Mouse (Mus musculus) liver, embryonic 14.5 days (tissue): ENCODE measurements at regions not wholly inside any gene's neighbourhood (a gene's known extent, or its start where the extent isn't known, plus 50 kb on each side); places are given as distances from the start of the nearest gene placed in this dataset.

Experiments used
- ATAC-seq: fragments of 200-750 bp; cut with Nextera tagmentation; 2 replicates; pipeline ENCODE4 v1.8.0; 2017; ENCODE audit warnings: moderate number of reproducible peaks, mild to moderate bottlenecking, moderate library complexity; ENCODE audit not compliant: insufficient read depth
- DNase-seq, 3 experiments: peaks; one replicate each; pipeline ENCODE4 v3.0.0-alpha.2; 2012 to 2013; ENCODE audit warnings: low read depth in 3 of 3, low spot score in 3 of 3
- H3K27ac ChIP-seq: fragments of 300-500 bp; sonication (generic); 2 replicates; pipeline ENCODE4 v1.5.1; 2014; ENCODE audit warnings: moderate library complexity, mild to moderate bottlenecking, control low read depth, inconsistent platforms
- H3K27me3 ChIP-seq: fragments of 300-500 bp; sonication (generic); 2 replicates; pipeline ENCODE4 v1.6.1; 2014; ENCODE audit warnings: mild to moderate bottlenecking, low read length, moderate library complexity; ENCODE audit not compliant: control insufficient read depth, insufficient read depth
- H3K36me3 ChIP-seq: fragments of 300-500 bp; sonication (generic); replicated peaks from 2 replicates; pipeline ENCODE4 v1.6.1; 2014; ENCODE audit warnings: low read depth; ENCODE audit not compliant: control insufficient read depth, insufficient read depth
- H3K4me1 ChIP-seq, 2 experiments: fragments of 200-500 bp in 1 of 2; fragments of 300-500 bp in 1 of 2; sonication (generic) in 1 of 2; replicated peaks; 2 replicates each; pipeline ENCODE4 v1.6.1; 2012 to 2014; ENCODE audit warnings: antibody characterized with exemption in 1 of 2, inconsistent platforms in 1 of 2, low read length in 1 of 2; ENCODE audit not compliant: control insufficient read depth in 2 of 2, insufficient read depth in 2 of 2
- H3K4me2 ChIP-seq: fragments of 300-500 bp; sonication (generic); 2 replicates; pipeline ENCODE4 v1.6.1; 2014; ENCODE audit warnings: low read depth, mild to moderate bottlenecking, control low read depth, moderate library complexity
- H3K4me3 ChIP-seq, 2 experiments: fragments of 200-500 bp in 1 of 2; fragments of 300-500 bp in 1 of 2; sonication (generic) in 1 of 2; 2 replicates each; pipeline ENCODE4 v1.5.1; 2012 to 2014; ENCODE audit warnings: low read depth in 2 of 2, low read length in 2 of 2, mild to moderate bottlenecking in 2 of 2, control low read depth in 1 of 2, inconsistent platforms in 1 of 2, moderate library complexity in 1 of 2; ENCODE audit not compliant: insufficient read depth in 1 of 2
- H3K9ac ChIP-seq: fragments of 300-500 bp; sonication (generic); replicated peaks from 2 replicates; pipeline ENCODE4 v1.6.1; 2014; ENCODE audit warnings: mild to moderate bottlenecking, control low read depth, moderate library complexity
- H3K9me3 ChIP-seq: fragments of 300-500 bp; sonication (generic); 2 replicates; pipeline ENCODE4 v1.6.1; 2016; ENCODE audit warnings: low read length, mixed read lengths; ENCODE audit not compliant: control insufficient read depth
- CTCF ChIP-seq: IDR thresholded peaks from 2 replicates; pipeline ENCODE4 v1.5.1; 2016; ENCODE audit warnings: antibody characterized with exemption, low read depth, control low read depth
- EP300 ChIP-seq: IDR thresholded peaks from 2 replicates; pipeline ENCODE4 v1.6.1; 2016; ENCODE audit warnings: antibody characterized with exemption, low read depth
- WGBS: fragments of 180-500 bp; shearing (Covaris S2); extraction: QIAGEN DNeasy Blood & Tissue Kit; methylation state at CpG from one replicate; pipeline ENCODE4 v1.1.7; 2014; ENCODE audit not compliant: insufficient replicate concordance; 5-methylcytosine and 5-hydroxymethylcytosine counted together

DNA sequence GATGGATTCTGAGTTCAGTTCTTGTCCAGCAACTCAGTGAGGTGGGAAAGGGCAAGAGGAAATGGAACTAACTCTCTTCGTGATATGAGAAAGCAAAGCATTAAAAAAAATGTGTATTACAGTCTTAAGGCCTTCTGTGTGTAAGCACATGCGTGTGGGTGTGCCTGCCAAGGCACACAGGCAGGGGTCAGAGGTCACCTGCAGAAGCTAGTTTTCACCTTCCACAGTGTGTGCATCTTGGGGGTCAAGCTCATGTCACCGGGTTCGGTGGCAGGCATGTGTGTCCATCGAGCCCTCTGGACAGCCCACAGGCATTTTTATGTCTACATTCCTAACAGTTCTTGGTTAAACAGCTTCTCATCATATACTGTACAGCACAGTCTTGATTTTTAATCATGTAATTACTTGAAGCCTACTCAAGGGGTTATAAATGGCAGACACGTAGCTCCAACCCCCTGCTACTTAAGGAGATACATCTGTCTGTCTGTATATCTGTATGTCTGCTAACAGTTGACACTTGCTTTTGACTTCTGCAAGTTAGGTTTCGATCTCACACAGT, 98.7 kb upstream of the Arntl start:
- no peak for DNase-seq
- H3K27ac ChIP-seq, result no peak overlapping the region
- 66% methylated on average over 7 of the region's 7 CpGs for whole genome bisulfite sequencing
- no peak overlapping the region for H3K9ac ChIP-seq
- no peak overlapping the region for H3K4me2 ChIP-seq
- H3K9me3 ChIP-seq, result no peaks in the 10 kb centered on the region
- H3K36me3 ChIP-seq, result no peaks in the 10 kb centered on the region
- ATAC-seq, result no peak
- H3K4me1 ChIP-seq, result no peaks in the 10 kb centered on the region
- TF ChIP-seq EP300 (no peak), CTCF (no peak)
- no peak overlapping the region for H3K4me3 ChIP-seq
- H3K27me3 ChIP-seq, result no peaks in the 10 kb centered on the region

DNA sequence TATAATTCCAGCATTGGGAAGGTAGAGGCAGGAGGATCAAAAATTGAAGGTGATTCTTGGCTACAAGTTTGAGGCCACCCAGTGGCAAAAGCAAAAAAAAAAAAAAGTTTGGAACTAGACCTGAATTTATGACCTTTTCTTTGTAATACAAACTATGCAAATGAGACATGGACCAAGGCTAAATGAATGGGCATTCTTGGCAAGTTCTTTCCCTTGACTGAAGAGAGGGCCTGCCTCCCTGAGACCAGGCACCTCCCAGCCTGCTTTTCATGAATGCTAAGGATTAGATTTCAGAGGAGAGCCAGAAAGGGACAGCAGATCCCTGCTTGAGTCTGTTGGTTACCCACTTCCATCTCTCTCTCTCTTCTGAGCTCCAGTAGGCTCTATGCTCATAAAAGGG, 97.8 kb upstream of the Arntl start:
- Histone ChIP-seq H3K4me2 (no peak overlapping the region), H3K4me1 (no peaks in the 10 kb centered on the region), H3K4me3 (no peak overlapping the region), H3K9me3 (no peaks in the 10 kb centered on the region), H3K27ac (no peak overlapping the region), H3K27me3 (no peaks in the 10 kb centered on the region), H3K9ac (no peak overlapping the region), H3K36me3 (no peaks in the 10 kb centered on the region)
- ATAC-seq (no peak), DNase-seq (no peak)
- TF ChIP-seq CTCF (no peak), EP300 (no peak)

DNA sequence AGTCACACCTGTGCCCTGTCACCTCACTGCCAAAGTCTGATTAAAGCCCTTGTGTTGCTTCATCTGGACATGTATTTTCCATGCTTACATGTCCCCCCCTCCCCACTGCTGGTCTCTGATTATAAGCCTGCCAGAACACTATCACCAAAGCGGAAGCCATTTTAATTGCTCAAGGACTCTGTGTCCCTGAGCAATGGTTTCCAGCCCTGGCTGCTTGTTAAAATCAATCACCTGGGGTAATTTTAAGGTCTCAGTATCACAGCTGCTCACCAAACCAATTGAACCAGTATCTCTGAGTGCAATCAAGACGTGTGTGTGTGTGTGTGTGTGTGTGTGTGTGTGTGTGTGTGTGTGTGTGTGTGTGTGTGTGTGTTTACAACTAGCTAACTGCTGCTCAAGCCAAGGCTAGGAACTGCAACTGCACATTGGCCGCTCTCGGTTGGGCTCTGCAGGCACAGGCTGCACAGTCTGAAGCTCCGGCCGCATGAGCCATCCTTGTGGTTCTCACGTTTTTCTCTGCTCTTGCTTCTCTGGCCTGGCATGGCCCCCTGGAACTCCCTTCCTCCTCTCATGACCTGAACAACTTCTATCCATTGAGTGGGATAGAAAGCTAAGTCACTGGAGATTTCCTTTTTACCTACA, 96.3 kb upstream of the Arntl start:
- WGBS, result 64% methylated on average over 7 of the region's 7 CpGs
- DNase-seq (no peak), ATAC-seq (no peak)
- H3K27ac ChIP-seq, result no peak overlapping the region
- H3K4me1 ChIP-seq, result no peaks in the 10 kb centered on the region
- TF ChIP-seq EP300, result no peak
- no peak for TF ChIP-seq CTCF
- no peak overlapping the region for H3K4me2 ChIP-seq
- H3K9ac ChIP-seq, result no peak overlapping the region
- no peaks in the 10 kb centered on the region for H3K9me3 ChIP-seq
- no peaks in the 10 kb centered on the region for H3K36me3 ChIP-seq
- H3K4me3 ChIP-seq, result no peak overlapping the region
- H3K27me3 ChIP-seq, result no peaks in the 10 kb centered on the region

DNA sequence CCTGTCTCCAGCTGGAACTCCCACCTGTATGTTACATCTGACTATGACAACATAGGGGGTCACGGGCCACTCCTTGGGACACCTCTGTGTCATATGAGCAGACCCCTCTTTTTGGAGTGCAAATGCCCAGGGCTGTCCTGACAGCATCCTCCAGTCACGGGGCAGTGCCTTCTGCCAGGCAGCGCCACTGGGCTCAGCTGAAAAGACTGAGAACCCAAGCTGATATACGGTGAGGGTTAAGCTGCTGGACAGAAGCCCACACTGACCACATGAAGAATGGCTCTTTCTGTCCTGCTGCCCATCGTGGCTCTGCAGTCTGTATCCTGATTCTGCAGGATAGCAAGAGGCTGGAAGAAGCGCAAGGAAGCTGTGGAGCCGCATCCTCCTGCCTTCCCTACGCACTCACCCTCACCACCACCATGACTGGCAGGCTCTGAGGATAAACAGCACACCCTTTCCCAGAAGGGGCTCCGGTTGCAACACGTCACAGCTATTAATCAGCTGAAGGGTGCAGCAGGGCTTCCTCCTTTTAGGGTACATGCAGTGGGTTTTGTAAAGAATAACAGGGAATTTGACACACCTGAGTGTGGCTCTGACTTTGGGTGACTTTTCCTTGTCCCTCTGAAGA, 93.9 kb upstream of the Arntl start:
- H3K4me1 ChIP-seq, result no peaks in the 10 kb centered on the region
- ATAC-seq (no peak), DNase-seq (no peak)
- no peaks in the 10 kb centered on the region for H3K9me3 ChIP-seq
- H3K36me3 ChIP-seq, result no peaks in the 10 kb centered on the region
- TF ChIP-seq CTCF, result no peak
- no peak overlapping the region for H3K9ac ChIP-seq
- 40% methylated on average over 10 of the region's 10 CpGs for WGBS
- no peaks in the 10 kb centered on the region for H3K27me3 ChIP-seq
- H3K4me3 ChIP-seq, result no peak overlapping the region
- no peak overlapping the region for H3K4me2 ChIP-seq
- H3K27ac ChIP-seq, result no peak overlapping the region

DNA sequence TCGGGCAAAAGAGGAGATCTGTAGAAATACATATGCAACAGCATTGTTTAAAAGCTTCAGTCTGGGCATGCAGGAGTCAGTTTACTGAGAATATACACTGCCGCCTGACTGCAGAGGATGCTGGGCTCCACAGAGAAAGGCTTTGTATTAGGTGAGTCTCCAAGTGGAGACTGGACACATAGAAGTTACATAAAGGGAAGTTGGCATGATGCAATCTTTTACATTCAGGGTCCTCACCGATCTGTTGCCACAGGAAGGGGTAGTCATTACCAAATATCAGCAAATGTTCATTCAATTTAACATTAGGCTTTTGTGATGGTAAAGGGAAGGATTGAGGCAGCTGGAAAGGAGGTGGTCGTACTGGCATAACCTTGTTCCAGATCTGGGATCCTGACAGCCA, 89.7 kb upstream of the Arntl start:
- H3K9me3 ChIP-seq, result no peaks in the 10 kb centered on the region
- H3K9ac ChIP-seq, result no peak overlapping the region
- no peaks in the 10 kb centered on the region for H3K4me1 ChIP-seq
- no peak overlapping the region for H3K4me3 ChIP-seq
- 53% methylated on average over 4 of the region's 4 CpGs for WGBS
- H3K36me3 ChIP-seq, result no peaks in the 10 kb centered on the region
- H3K4me2 ChIP-seq, result no peak overlapping the region
- ATAC-seq (no peak), DNase-seq (no peak)
- no peak for TF ChIP-seq EP300
- no peak for TF ChIP-seq CTCF
- no peak overlapping the region for H3K27ac ChIP-seq
- H3K27me3 ChIP-seq, result no peaks in the 10 kb centered on the region
